22 mouse cellular contexts compared by ENCODE assay signal in the genomic region with DNA sequence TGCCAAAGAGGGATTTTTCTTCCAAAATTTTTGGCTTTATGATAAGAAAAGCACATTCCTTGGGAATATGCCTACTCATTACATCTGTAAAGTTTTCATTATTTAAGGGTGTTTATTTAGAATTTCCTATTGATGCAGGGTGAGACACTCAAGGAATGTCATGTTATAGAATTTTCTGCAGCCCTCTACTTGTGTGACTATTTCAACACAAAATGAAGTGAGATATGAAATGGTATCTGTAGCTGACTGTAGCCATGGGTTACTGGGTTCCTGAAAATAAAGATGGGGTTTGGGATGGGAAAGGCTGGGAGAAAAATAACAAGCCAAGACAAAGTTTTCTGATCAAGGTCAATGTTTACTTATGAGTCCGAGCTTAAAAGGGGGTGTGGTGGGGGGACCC.
DNase-seq lines count a peak whose midpoint lies in the region; ATAC-seq and TF ChIP-seq lines count a peak whose summit lies in the region.
"Had no signal": no experiment of that assay in that cellular context is flagged by ENCODE, and none has a peak within 500 bp of the region (broad histone marks: within the 10 kb centered on the region; RNA-seq: fewer than 3 reads in every experiment).

No protein-coding gene starts in this region.

- no peaks in the 10 kb centered on the region for H3K36me3 ChIP-seq in lung, embryonic 14.5 days (ENCODE audit: insufficient read depth)
- no peaks in the 10 kb centered on the region for H3K36me3 ChIP-seq in lung, embryonic 15.5 days
- H3K36me3 ChIP-seq in lung, embryonic 16.5 days (ENCODE audit: control insufficient read depth, insufficient read depth, low read length), result no peaks in the 10 kb centered on the region
- H3K36me3 ChIP-seq in lung, postnatal 0 days (ENCODE audit: insufficient read depth, low read length), result no peaks in the 10 kb centered on the region
- H3K36me3 ChIP-seq: G1E had no signal

- WGBS in lung, embryonic 14.5 days, result 54% methylated on average over 1 of the region's 1 CpGs
- 11% methylated on average over 1 of the region's 1 CpGs for WGBS in lung, embryonic 15.5 days
- WGBS in lung, adult 2 months, result 21% methylated on average over 1 of the region's 1 CpGs
- WGBS in lung, embryonic 16.5 days, result 24% methylated on average over 1 of the region's 1 CpGs
- 35% methylated on average over 1 of the region's 1 CpGs for WGBS in lung, postnatal 0 days

- H3K27me3 ChIP-seq in lung, embryonic 14.5 days (ENCODE audit: insufficient read depth, low read length), result no peaks in the 10 kb centered on the region
- no peaks in the 10 kb centered on the region for H3K27me3 ChIP-seq in lung, embryonic 15.5 days
- H3K27me3 ChIP-seq in lung, embryonic 16.5 days (ENCODE audit: control insufficient read depth, insufficient read depth, low read depth, low read length), result no peaks in the 10 kb centered on the region
- no peaks in the 10 kb centered on the region for H3K27me3 ChIP-seq in lung, postnatal 0 days (replicated peaks; ENCODE audit: insufficient read depth, low read length)
- H3K27me3 ChIP-seq: CH12.LX, Patski had no signal

- TF ChIP-seq EP300 in lung, postnatal 0 days (IDR thresholded peaks at IDR 0.05), result no peak

- no peak for TF ChIP-seq CTCF in lung, embryonic 14.5 days (IDR thresholded peaks at IDR 0.05; ENCODE audit: low read depth)
- no peak for TF ChIP-seq CTCF in lung, adult 2 months (IDR thresholded peaks at IDR 0.05; ENCODE audit: insufficient read depth, low read length)
- no peak for TF ChIP-seq CTCF in lung, postnatal 0 days (IDR thresholded peaks at IDR 0.05)

- H3K4me2 ChIP-seq in lung, embryonic 14.5 days, result no peak overlapping the region
- H3K4me2 ChIP-seq in lung, embryonic 15.5 days, result no peak overlapping the region
- H3K4me2 ChIP-seq in lung, embryonic 16.5 days (ENCODE audit: low read depth, low read length), result no peak overlapping the region
- no peak overlapping the region for H3K4me2 ChIP-seq in lung, postnatal 0 days (replicated peaks; ENCODE audit: low read depth, low read length)

- H3K9ac ChIP-seq in lung, embryonic 14.5 days, result no peak overlapping the region
- no peak overlapping the region for H3K9ac ChIP-seq in lung, embryonic 15.5 days
- H3K9ac ChIP-seq in lung, embryonic 16.5 days (ENCODE audit: low read length), result no peak overlapping the region
- H3K9ac ChIP-seq in lung, postnatal 0 days (replicated peaks; ENCODE audit: low read depth), result no peak overlapping the region

- TF ChIP-seq POLR2A in lung, adult 2 months (IDR thresholded peaks at IDR 0.05; ENCODE audit: borderline replicate concordance, extremely low read depth, low read depth, low read length), result no peak

- no peak overlapping the region for H3K27ac ChIP-seq in lung, embryonic 14.5 days (ENCODE audit: low read depth)
- 0 out of 2 replicates have a peak overlapping the region, but pooled peaks have one; percentile 11 for H3K27ac ChIP-seq in lung, embryonic 15.5 days
- peak overlapping the region; percentile 20; the same call in 1 of the 2 replicates for H3K27ac ChIP-seq in lung, embryonic 16.5 days (ENCODE audit: low read length)
- no peak overlapping the region for H3K27ac ChIP-seq in lung, postnatal 0 days (ENCODE audit: low read length)

- no peaks in the 10 kb centered on the region for H3K9me3 ChIP-seq in lung, embryonic 14.5 days (ENCODE audit: low read depth, low read length)
- H3K9me3 ChIP-seq in lung, embryonic 15.5 days, result no peaks in the 10 kb centered on the region
- no peaks in the 10 kb centered on the region for H3K9me3 ChIP-seq in lung, embryonic 16.5 days (ENCODE audit: control insufficient read depth, low read length)
- no peaks in the 10 kb centered on the region for H3K9me3 ChIP-seq in lung, postnatal 0 days (ENCODE audit: low read length)
- H3K9me3 ChIP-seq: G1E had no signal

- H3K4me1 ChIP-seq in lung, embryonic 14.5 days (ENCODE audit: insufficient read depth), result no peaks in the 10 kb centered on the region
- no peaks in the 10 kb centered on the region for H3K4me1 ChIP-seq in lung, embryonic 15.5 days
- no peaks in the 10 kb centered on the region for H3K4me1 ChIP-seq in lung, adult 2 months (ENCODE audit: control insufficient read depth, insufficient read depth, low read length)
- H3K4me1 ChIP-seq in lung, embryonic 16.5 days (replicated peaks; ENCODE audit: control insufficient read depth, insufficient read depth, low read length), result no peaks in the 10 kb centered on the region
- H3K4me1 ChIP-seq in lung, postnatal 0 days (ENCODE audit: insufficient read depth, low read depth, low read length), result no peaks in the 10 kb centered on the region

- ATAC-seq in lung, embryonic 14.5 days (ENCODE audit: insufficient read depth), result peak; percentile 80
- peak; percentile 90; the same call in 1 of the 2 replicates for ATAC-seq in lung, embryonic 15.5 days (ENCODE audit: borderline replicate concordance, extremely low read depth, low FRiP score, low TSS enrichment)
- ATAC-seq in lung, embryonic 16.5 days (ENCODE audit: low read depth), result peak; percentile 95
- no peak for ATAC-seq in lung, postnatal 0 days
- ATAC-seq: activated CD4-positive, CD25-positive, alpha-beta regulatory T cell, adult 4 months; CD4-positive, CD25-positive, alpha-beta regulatory T cell, adult 4 months; Patski had no signal

- DNase-seq in lung, embryonic 14.5 days, result peak; percentile 65
- no peak for DNase-seq in lung, postnatal 14 days
- DNase-seq in lung, adult 2 months, result no peak
- DNase-seq in lung, adult 18-20 months, result no peak
- DNase-seq in lung, postnatal 0 days (ENCODE audit: low spot score), result peak; percentile 4
- DNase-seq in lung, postnatal 36 days, result no peak
- DNase-seq: adrenal gland, adult 2 months; adrenal gland, adult 8-10 months; adrenal gland, postnatal 10 days; adrenal gland, postnatal 14 days; adrenal gland, postnatal 25 days; adrenal gland, postnatal 36 days; B cell, adult 2 months; cerebellum, adult 11 months; cerebellum, adult 11-12 months had no signal

- no peak overlapping the region for H3K4me3 ChIP-seq in lung, embryonic 14.5 days (ENCODE audit: low read depth, low read length)
- H3K4me3 ChIP-seq in lung, embryonic 15.5 days, result no peak overlapping the region
- H3K4me3 ChIP-seq in lung, adult 2 months (replicated peaks; ENCODE audit: extremely low read depth, low read depth, low read length), result no peak overlapping the region
- no peak overlapping the region for H3K4me3 ChIP-seq in lung, embryonic 16.5 days (ENCODE audit: low read length)
- no peak overlapping the region for H3K4me3 ChIP-seq in lung, postnatal 0 days (ENCODE audit: low read depth, low read length)

Comparison
In these comparisons a context has a peak if more than half of its experiments do, and no peak if none do; other contexts are left out.
1. DNase-seq: peak in lung, embryonic 14.5 days (single experiment) and lung, postnatal 0 days (single experiment); none in lung, postnatal 14 days (single experiment), lung, adult 2 months (single experiment), lung, adult 18-20 months (0 of 2) and lung, postnatal 36 days (single experiment).
2. H3K27ac ChIP-seq: peak in lung, embryonic 15.5 days (single experiment) and lung, embryonic 16.5 days (single experiment); none in lung, embryonic 14.5 days (single experiment) and lung, postnatal 0 days (single experiment).